Mouse (Mus musculus) hindbrain, embryonic 11.5 days (tissue): ENCODE data around the gene Celf5. TPM values are rescaled to one million over a fixed set of nuclear protein-coding genes. Genes with fewer than 3 reads are reported as not detected.

Experiments used
- polyA plus RNA-seq: library from polyadenylated mRNA; unstranded; fragments of >200 nt; fragmentation: Nextera tagmentation; extraction: Ambion mirVana; gene quantifications from 2 replicates; pipeline ENCODE4 v1.2.1, GENCODE M21; 2014

Gene Celf5
- polyA plus RNA-seq, 1 experiment from 2014 or later = 13.7 TPM

Other genes with a start within 250 kb of the Celf5 start
- gene Zfr2, start 249.6 kb downstream of the Celf5 start, polyA plus RNA-seq = 3.4 and 4.3 TPM in 2 replicates
- gene Matk, start 229.8 kb downstream of the Celf5 start, polyA plus RNA-seq = 3.1 and 3.3 TPM in 2 replicates
- gene Mrpl54, start 215.8 kb downstream of the Celf5 start, polyA plus RNA-seq = 179 and 182 TPM in 2 replicates
- 32.1 and 33.5 TPM in 2 replicates for gene Apba3, start 215.7 kb downstream of the Celf5 start, polyA plus RNA-seq
- gene Tjp3, start 191.1 kb downstream of the Celf5 start, polyA plus RNA-seq = 3.8 and 3.9 TPM in 2 replicates
- 46.3 and 47.0 TPM in 2 replicates for gene Pip5k1c, start 189.7 kb downstream of the Celf5 start, polyA plus RNA-seq
- 26.0 and 28.9 TPM in 2 replicates for gene Cactin, start 161.6 kb downstream of the Celf5 start, polyA plus RNA-seq
- 2.3 TPM in 2 replicates for gene Tbxa2r, start 154.0 kb downstream of the Celf5 start, polyA plus RNA-seq
- gene Gipc3, start 139.4 kb downstream of the Celf5 start, polyA plus RNA-seq = not detected in 2 replicates
- gene Hmg20b, start 132.2 kb downstream of the Celf5 start, polyA plus RNA-seq = 90.2 and 100 TPM in 2 replicates
- 3.9 and 4.6 TPM in 2 replicates for gene Mfsd12, start 125.2 kb downstream of the Celf5 start, polyA plus RNA-seq
- 0.47 TPM in 1 of 2 replicates, not detected in the other for gene 4930404N11Rik, start 116.9 kb downstream of the Celf5 start, polyA plus RNA-seq
- 83.0 and 92.1 TPM in 2 replicates for gene Fzr1, start 104.2 kb downstream of the Celf5 start, polyA plus RNA-seq
- gene Dohh, start 98.3 kb downstream of the Celf5 start, polyA plus RNA-seq = 44.8 and 52.6 TPM in 2 replicates
- 2.2 and 3.2 TPM in 2 replicates for gene Gm48551, start 98.2 kb downstream of the Celf5 start, polyA plus RNA-seq
- 0.49 and 1.0 TPM in 2 replicates for gene Gm48552, start 93.7 kb downstream of the Celf5 start, polyA plus RNA-seq
- 2.7 and 4.1 TPM in 2 replicates for gene Smim24, start 89.7 kb downstream of the Celf5 start, polyA plus RNA-seq
- gene Nfic, start 27.1 kb downstream of the Celf5 start, polyA plus RNA-seq = 10.9 and 11.9 TPM in 2 replicates
- 43.5 and 46.9 TPM in 2 replicates for gene Ncln, start 13.7 kb upstream of the Celf5 start, polyA plus RNA-seq
- gene S1pr4, start 17.4 kb upstream of the Celf5 start, polyA plus RNA-seq = 0.15 and 0.24 TPM in 2 replicates
- 0.56 and 0.66 TPM in 2 replicates for gene Gna15, start 41.5 kb upstream of the Celf5 start, polyA plus RNA-seq
- gene Gna11, start 62.5 kb upstream of the Celf5 start, polyA plus RNA-seq = 57.3 and 61.7 TPM in 2 replicates
- 264 and 280 TPM in 2 replicates for gene Aes, start 76.8 kb upstream of the Celf5 start, polyA plus RNA-seq
- 7.2 and 8.8 TPM in 2 replicates for gene Tle2, start 91.9 kb upstream of the Celf5 start, polyA plus RNA-seq
- gene Tle6, start 118.4 kb upstream of the Celf5 start, polyA plus RNA-seq = 5.1 and 7.7 TPM in 2 replicates
- 0.77 and 1.2 TPM in 2 replicates for gene BC025920, start 123.6 kb upstream of the Celf5 start, polyA plus RNA-seq
- gene Sirt6, start 145.1 kb upstream of the Celf5 start, polyA plus RNA-seq = 40.6 and 42.2 TPM in 2 replicates
- 2.7 and 4.4 TPM in 2 replicates for gene Ankrd24, start 145.8 kb upstream of the Celf5 start, polyA plus RNA-seq
- gene Gm10778, start 166.3 kb upstream of the Celf5 start, polyA plus RNA-seq = 5.9 and 6.9 TPM in 2 replicates
- gene Zfp433, start 222.1 kb upstream of the Celf5 start, polyA plus RNA-seq = 20.0 and 22.6 TPM in 2 replicates